Comparison of ENCODE assay signal across 19 mouse cellular contexts in the genomic region with DNA sequence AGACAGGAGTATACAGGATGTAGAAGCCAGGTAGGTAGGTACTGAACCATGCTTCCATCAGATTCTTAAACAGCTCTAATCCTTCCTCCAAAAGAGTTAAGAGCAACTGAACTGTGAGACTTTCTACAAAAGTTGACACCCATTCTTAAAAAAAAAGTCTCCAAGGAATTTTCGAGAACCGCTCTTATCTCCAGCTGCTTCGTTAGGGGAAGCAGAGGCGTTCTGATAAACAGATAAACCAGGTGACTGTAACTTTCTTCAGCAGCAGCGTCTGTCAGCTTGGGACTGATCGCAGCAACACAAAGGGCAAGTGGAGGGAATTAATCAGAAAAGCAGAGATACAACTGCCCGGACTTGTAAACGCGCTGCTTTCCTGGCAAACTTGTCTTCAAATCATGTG.
"Had no signal": no experiment of that assay in that cellular context is flagged by ENCODE, and none has a peak within 500 bp of the region (broad histone marks: within the 10 kb centered on the region; RNA-seq: fewer than 3 reads in every experiment).

No protein-coding gene starts in this region.

- H3K4me2 ChIP-seq: limb, embryonic 12.5 days; limb, embryonic 15.5 days; liver, embryonic 11.5 days; lung, embryonic 14.5 days; midbrain, embryonic 12.5 days; midbrain, embryonic 15.5 days; neural tube, embryonic 12.5 days; neural tube, embryonic 15.5 days had no signal

- H3K9me3 ChIP-seq: limb, embryonic 12.5 days; limb, embryonic 15.5 days; midbrain, embryonic 12.5 days; midbrain, embryonic 15.5 days; neural tube, embryonic 12.5 days; neural tube, embryonic 15.5 days had no signal

- H3K9ac ChIP-seq: limb, embryonic 12.5 days; limb, embryonic 15.5 days; liver, embryonic 14.5 days; liver, postnatal 0 days; lung, embryonic 14.5 days; midbrain, embryonic 12.5 days; midbrain, embryonic 15.5 days; neural tube, embryonic 12.5 days; neural tube, embryonic 15.5 days had no signal

- DNase-seq: kidney, postnatal 14 days; kidney, postnatal 4 days; left cerebral cortex, postnatal 4 days; liver, postnatal 0 days; lung, embryonic 14.5 days; right cerebral cortex, adult 18-20 months; right cerebral cortex, postnatal 14 days; right cerebral cortex, postnatal 4 days; thymus, postnatal 25 days had no signal

- ATAC-seq: lung, postnatal 0 days; midbrain, embryonic 15.5 days had no signal

- H3K27me3 ChIP-seq: limb, embryonic 12.5 days; limb, embryonic 15.5 days; midbrain, embryonic 12.5 days; midbrain, embryonic 15.5 days; neural tube, embryonic 12.5 days; neural tube, embryonic 15.5 days had no signal

- H3K27ac ChIP-seq: limb, embryonic 12.5 days; limb, embryonic 15.5 days; liver, embryonic 14.5 days; macrophage; midbrain, embryonic 12.5 days; midbrain, embryonic 15.5 days; neural tube, embryonic 12.5 days; neural tube, embryonic 15.5 days had no signal

- H3K36me3 ChIP-seq: midbrain, embryonic 15.5 days; neural tube, embryonic 15.5 days had no signal

- H3K4me3 ChIP-seq: limb, embryonic 12.5 days; limb, embryonic 15.5 days; midbrain, embryonic 12.5 days; midbrain, embryonic 15.5 days; neural tube, embryonic 12.5 days; neural tube, embryonic 15.5 days had no signal
